ENCODE assay signal across 17 mouse cellular contexts in the genomic region with DNA sequence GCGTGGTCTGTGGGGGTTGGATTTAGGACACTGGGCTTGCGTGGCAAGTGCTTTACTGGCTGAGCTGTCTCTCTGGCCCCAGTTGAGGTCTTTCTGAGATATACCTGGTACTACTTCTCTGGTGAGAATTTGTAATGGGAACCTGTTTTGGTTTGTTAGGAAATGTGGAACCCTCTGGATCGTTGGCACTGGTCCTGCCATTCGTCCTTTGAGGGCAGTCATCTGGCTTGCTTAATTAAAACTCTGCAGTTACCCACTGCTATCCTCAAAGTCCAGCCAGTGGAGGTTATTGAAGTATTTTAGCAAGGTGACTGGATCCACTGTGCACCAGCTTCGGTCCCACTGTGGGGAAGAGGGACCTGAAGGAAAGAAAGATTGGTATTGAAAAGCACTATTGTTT.
"Had no signal": no experiment of that assay in that cellular context is flagged by ENCODE, and none has a peak within 500 bp of the region (broad histone marks: within the 10 kb centered on the region; RNA-seq: fewer than 3 reads in every experiment).

No protein-coding gene starts in this region.

- H3K36me3 ChIP-seq: limb, embryonic 13.5 days; lung, embryonic 15.5 days; midbrain, embryonic 10.5 days; midbrain, embryonic 13.5 days had no signal

- DNase-seq: layer of hippocampus, adult 9-11 months; liver; lung, adult 18-20 months; lung, postnatal 10 days; lung, postnatal 36 days; thymus, adult 18-20 months; thymus, postnatal 36 days had no signal

- H3K4me2 ChIP-seq: limb, embryonic 13.5 days; liver, embryonic 12.5 days; liver, embryonic 15.5 days; lung, embryonic 15.5 days; midbrain, embryonic 13.5 days had no signal

- H3K4me3 ChIP-seq: layer of hippocampus, adult 2 months; limb, embryonic 10.5 days; limb, embryonic 13.5 days; liver, embryonic 12.5 days; liver, embryonic 15.5 days; lung, embryonic 15.5 days; midbrain, embryonic 10.5 days; midbrain, embryonic 13.5 days had no signal

- H3K9ac ChIP-seq: limb, embryonic 13.5 days; liver, embryonic 12.5 days; liver, embryonic 15.5 days; lung, embryonic 15.5 days; midbrain, embryonic 13.5 days had no signal

- H3K27me3 ChIP-seq: limb, embryonic 13.5 days; liver, embryonic 12.5 days; liver, embryonic 15.5 days; lung, embryonic 15.5 days; megakaryocyte, embryonic 14.5 days; midbrain, embryonic 13.5 days had no signal

- H3K27ac ChIP-seq: layer of hippocampus, adult 2 months; limb, embryonic 10.5 days; limb, embryonic 13.5 days; liver, embryonic 12.5 days; liver, embryonic 15.5 days; lung, embryonic 15.5 days; midbrain, embryonic 10.5 days; midbrain, embryonic 13.5 days had no signal

- H3K9me3 ChIP-seq: limb, embryonic 10.5 days; limb, embryonic 13.5 days; liver, embryonic 12.5 days; liver, embryonic 15.5 days; lung, embryonic 15.5 days; megakaryocyte, embryonic 14.5 days; midbrain, embryonic 10.5 days; midbrain, embryonic 13.5 days had no signal

- ATAC-seq: intestine, embryonic 16.5 days; liver, embryonic 12.5 days; midbrain, embryonic 13.5 days had no signal
